Mouse (Mus musculus): ENCODE data around the gene Ces2b. TPM values are rescaled to one million over a fixed set of nuclear protein-coding genes. Genes with fewer than 3 reads are reported as not detected.

The Ces2b gene
- not detected for polyA plus RNA-seq (2015; fragmentation: Illumina TruSeq; extraction: RNeasy Lipid Tissue Mini Kit (QIAGEN cat#74804); ENCODE audit: insufficient read depth, low read depth, low replicate concordance)

DNA sequence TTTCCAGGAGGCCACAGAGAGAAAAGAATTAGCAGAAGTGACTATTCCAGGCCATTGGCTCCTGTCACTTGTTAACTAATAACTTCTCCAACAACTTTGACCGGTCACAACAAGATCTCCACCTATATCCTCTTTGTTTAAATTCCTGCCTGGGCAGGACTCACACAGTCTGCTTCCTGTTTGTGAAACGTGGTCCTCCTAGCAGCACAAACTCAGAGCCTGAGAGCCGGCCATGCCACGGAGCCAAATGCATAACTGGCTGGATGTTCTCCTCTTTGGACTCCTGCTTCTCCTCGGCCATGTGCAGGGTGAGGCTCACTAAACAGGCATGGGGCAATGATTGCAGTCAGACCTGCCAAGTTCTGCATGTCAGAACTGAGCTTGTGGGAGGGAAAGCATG lies at the start of gene Ces2b:
Ces2b (plus strand) TSS at position 133 of the 400 bp plus-strand sequence.

DNA sequence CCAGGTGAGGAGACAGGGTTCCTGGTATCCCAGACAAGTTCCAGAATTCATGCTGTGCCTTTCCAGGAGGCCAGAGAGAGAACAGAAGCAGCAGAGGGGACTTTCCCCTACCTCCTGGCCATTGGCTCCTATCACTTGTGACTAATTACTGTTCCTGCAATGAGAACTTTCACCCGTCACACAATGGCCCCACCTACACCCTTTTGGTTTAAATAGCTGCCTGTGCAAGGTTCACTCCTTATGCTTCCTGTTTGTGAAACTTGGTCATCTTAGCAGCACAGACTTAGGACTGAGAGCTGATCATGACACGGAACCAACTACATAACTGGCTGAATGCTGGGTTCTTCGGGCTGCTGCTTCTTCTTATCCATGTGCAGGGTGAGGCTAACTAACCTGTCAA lies 15.5 kb downstream of the Ces2b start, which contains the start of gene Ces2c:
Ces2c (plus strand) TSS at position 238 of the 400 bp plus-strand sequence.

Other genes with a start within 250 kb of the Ces2b start
- 0.90 TPM for gene Pdp2, start 240.1 kb upstream of the Ces2b start, polyA plus RNA-seq (2015; fragmentation: Illumina TruSeq; extraction: RNeasy Lipid Tissue Mini Kit (QIAGEN cat#74804); ENCODE audit: insufficient read depth, low read depth, low replicate concordance)
- not detected for gene Cdh16, start 207.2 kb upstream of the Ces2b start, polyA plus RNA-seq (2015; fragmentation: Illumina TruSeq; extraction: RNeasy Lipid Tissue Mini Kit (QIAGEN cat#74804); ENCODE audit: insufficient read depth, low read depth, low replicate concordance)
- 2.3 TPM for gene Rrad, start 200.2 kb upstream of the Ces2b start, polyA plus RNA-seq (2015; fragmentation: Illumina TruSeq; extraction: RNeasy Lipid Tissue Mini Kit (QIAGEN cat#74804); ENCODE audit: insufficient read depth, low read depth, low replicate concordance)
- gene Ciao2b, start 189.6 kb upstream of the Ces2b start, polyA plus RNA-seq (2015; fragmentation: Illumina TruSeq; extraction: RNeasy Lipid Tissue Mini Kit (QIAGEN cat#74804); ENCODE audit: insufficient read depth, low read depth, low replicate concordance), result 7.1 TPM
- not detected for gene Ces2a, start 97.6 kb upstream of the Ces2b start, polyA plus RNA-seq (2015; fragmentation: Illumina TruSeq; extraction: RNeasy Lipid Tissue Mini Kit (QIAGEN cat#74804); ENCODE audit: insufficient read depth, low read depth, low replicate concordance)
- not detected for gene Ces2c, start 15.5 kb downstream of the Ces2b start, polyA plus RNA-seq (2015; fragmentation: Illumina TruSeq; extraction: RNeasy Lipid Tissue Mini Kit (QIAGEN cat#74804); ENCODE audit: insufficient read depth, low read depth, low replicate concordance)
- gene Ces2e, start 94.7 kb downstream of the Ces2b start, polyA plus RNA-seq (2015; fragmentation: Illumina TruSeq; extraction: RNeasy Lipid Tissue Mini Kit (QIAGEN cat#74804); ENCODE audit: insufficient read depth, low read depth, low replicate concordance), result 3.9 TPM
- gene Ces2f, start 115.8 kb downstream of the Ces2b start, polyA plus RNA-seq (2015; fragmentation: Illumina TruSeq; extraction: RNeasy Lipid Tissue Mini Kit (QIAGEN cat#74804); ENCODE audit: insufficient read depth, low read depth, low replicate concordance), result not detected
- 5.5 TPM for gene Ces2g, start 130.1 kb downstream of the Ces2b start, polyA plus RNA-seq (2015; fragmentation: Illumina TruSeq; extraction: RNeasy Lipid Tissue Mini Kit (QIAGEN cat#74804); ENCODE audit: insufficient read depth, low read depth, low replicate concordance)
- gene Ces2h, start 169.3 kb downstream of the Ces2b start, polyA plus RNA-seq (2015; fragmentation: Illumina TruSeq; extraction: RNeasy Lipid Tissue Mini Kit (QIAGEN cat#74804); ENCODE audit: insufficient read depth, low read depth, low replicate concordance), result not detected
- gene Ces3a, start 217.0 kb downstream of the Ces2b start, polyA plus RNA-seq (2015; fragmentation: Illumina TruSeq; extraction: RNeasy Lipid Tissue Mini Kit (QIAGEN cat#74804); ENCODE audit: insufficient read depth, low read depth, low replicate concordance), result not detected